Mouse (Mus musculus): Measurements from ENCODE around the gene Prkcq. TPM values are rescaled to one million over a fixed set of nuclear protein-coding genes. Genes with fewer than 3 reads are reported as not detected.

Gene Prkcq
- polyA plus RNA-seq, 1 experiment from 2014 or later: 1.2 TPM

DNA sequence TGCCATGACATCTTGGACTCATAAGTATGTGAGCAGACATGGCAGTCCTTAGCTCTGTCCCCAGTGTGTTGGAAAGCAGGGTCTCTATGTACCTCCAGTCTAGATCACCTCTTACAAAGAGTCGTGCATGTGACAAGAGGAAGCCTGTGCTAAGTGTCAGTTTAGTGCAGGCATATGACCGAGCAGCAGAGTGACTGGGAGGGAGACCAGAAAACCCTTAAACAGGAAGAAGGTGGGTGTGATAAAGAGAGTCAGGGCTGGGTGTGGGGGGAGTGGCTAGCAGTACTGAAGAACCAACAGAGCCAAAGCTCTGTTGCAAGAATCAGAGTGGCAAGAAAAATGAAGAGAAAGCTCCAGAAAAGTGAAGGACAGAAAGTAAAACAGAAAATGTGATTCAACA lies 15.3 kb downstream of the Prkcq start:
- no peaks in the 10 kb centered on the region for H3K36me3 ChIP-seq
- H3K4me2 ChIP-seq: no peak overlapping the region
- no peaks in the 10 kb centered on the region for H3K27me3 ChIP-seq (replicated peaks)
- H3K4me3 ChIP-seq: no peak overlapping the region
- 40% methylated on average over 2 of the region's 2 CpGs for WGBS
- H3K4me1 ChIP-seq: no peaks in the 10 kb centered on the region
- H3K9ac ChIP-seq: no peak overlapping the region
- no peak for ATAC-seq (ENCODE audit: extremely low read depth, insufficient number of reproducible peaks, low FRiP score, low TSS enrichment)
- H3K27ac ChIP-seq (replicated peaks): no peak overlapping the region
- H3K9me3 ChIP-seq: no peaks in the 10 kb centered on the region

DNA sequence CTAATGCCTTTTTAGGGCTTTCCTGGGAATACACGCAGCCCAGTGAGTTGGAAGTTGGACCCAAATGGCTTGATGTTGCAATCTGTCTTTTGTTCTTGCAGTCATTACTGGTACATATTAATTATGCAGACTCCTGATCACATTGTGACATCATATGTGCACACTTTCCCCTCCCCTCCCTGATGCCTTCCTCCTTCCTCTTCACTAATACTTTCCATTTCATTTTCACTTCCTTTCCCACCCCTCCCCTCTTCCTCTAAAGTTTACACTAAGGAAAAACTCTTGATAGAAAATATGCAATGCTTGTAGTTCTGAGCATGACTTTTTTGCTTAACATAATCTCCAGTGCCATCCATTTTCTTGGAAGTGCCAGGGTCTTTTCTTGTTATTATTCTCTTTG lies 16.4 kb downstream of the Prkcq start:
- H3K9ac ChIP-seq: no peak overlapping the region
- no peaks in the 10 kb centered on the region for H3K27me3 ChIP-seq (replicated peaks)
- H3K36me3 ChIP-seq: no peaks in the 10 kb centered on the region
- H3K4me3 ChIP-seq: no peak overlapping the region
- H3K4me1 ChIP-seq: no peaks in the 10 kb centered on the region
- no peak overlapping the region for H3K4me2 ChIP-seq
- no peak overlapping the region for H3K27ac ChIP-seq (replicated peaks)
- 79% methylated on average over 1 of the region's 1 CpGs for WGBS
- ATAC-seq (ENCODE audit: extremely low read depth, insufficient number of reproducible peaks, low FRiP score, low TSS enrichment): no peak
- H3K9me3 ChIP-seq: no peaks in the 10 kb centered on the region

DNA sequence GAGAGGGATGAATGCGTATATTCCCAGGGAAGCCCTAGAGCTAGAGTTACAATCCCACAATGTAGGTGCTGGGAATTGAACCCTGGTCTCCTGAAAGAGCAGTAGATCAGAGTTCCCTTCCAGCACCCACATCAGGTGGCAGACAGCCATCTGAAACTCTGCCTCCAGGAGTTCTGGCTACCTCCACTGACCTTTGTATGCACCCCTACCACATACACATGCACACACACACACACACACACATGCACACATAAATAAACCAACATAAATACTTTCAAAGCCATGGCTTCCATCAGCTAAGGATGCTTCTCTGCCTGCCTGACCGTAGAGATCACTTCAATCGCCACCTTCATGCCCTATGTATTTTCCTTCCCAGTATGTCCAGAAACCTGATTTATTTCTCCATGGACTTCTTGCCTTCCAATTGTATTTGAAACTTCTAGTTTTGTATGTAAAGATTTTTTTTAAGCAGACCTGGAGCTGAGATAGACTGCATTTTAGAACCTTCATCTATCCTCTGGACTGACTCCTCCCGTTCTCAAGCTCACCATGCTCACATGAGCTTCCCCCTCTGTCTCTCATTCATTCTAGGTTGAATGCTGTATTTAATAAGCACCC lies 17.4 kb downstream of the Prkcq start:
- H3K9me3 ChIP-seq: no peaks in the 10 kb centered on the region
- no peaks in the 10 kb centered on the region for H3K27me3 ChIP-seq (replicated peaks)
- H3K9ac ChIP-seq: no peak overlapping the region
- ATAC-seq (ENCODE audit: extremely low read depth, insufficient number of reproducible peaks, low FRiP score, low TSS enrichment): no peak
- H3K27ac ChIP-seq (replicated peaks): no peak overlapping the region
- no peak overlapping the region for H3K4me3 ChIP-seq
- no peak overlapping the region for H3K4me2 ChIP-seq
- WGBS: 78% methylated on average over 4 of the region's 4 CpGs
- no peaks in the 10 kb centered on the region for H3K4me1 ChIP-seq
- no peaks in the 10 kb centered on the region for H3K36me3 ChIP-seq

DNA sequence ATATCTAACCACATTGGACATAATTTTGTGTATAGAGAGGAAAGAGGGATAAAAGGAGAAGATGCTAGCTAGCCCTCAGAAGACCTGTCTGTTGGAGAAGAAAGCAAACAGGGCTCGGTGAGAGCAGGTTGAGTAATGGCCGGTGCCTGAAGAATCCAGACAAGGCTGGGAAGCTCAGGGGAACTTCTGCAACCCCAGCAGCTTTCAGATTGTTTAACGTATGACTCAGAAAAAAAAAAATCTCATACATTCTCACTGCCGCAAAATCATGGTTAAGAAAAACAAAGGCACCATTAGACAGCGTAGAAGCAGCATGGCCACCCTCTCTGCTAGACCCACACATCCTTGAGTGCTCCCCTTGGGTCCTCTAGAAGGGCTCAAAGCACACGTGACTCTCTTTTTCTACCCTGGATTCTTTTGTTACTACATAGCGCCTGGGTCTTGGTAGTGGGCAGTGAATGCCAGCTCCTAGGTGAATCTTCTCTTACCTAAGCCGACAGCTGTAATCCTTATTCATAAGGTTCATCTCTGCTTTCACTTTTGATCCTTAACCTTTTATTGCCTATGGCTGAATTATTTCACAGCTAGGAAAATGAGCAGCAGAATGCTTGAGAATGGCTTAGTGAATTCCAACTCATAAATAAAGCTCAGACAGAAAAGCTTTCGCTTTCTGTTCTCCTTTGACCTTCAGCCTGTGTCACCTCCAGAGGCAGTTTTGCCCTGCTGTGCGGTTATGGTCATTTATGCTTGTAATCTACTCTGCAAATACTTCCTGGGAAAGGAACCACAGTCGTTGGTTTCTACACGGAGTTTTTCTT lies 20.6 kb downstream of the Prkcq start:
- H3K27me3 ChIP-seq (replicated peaks): no peaks in the 10 kb centered on the region

DNA sequence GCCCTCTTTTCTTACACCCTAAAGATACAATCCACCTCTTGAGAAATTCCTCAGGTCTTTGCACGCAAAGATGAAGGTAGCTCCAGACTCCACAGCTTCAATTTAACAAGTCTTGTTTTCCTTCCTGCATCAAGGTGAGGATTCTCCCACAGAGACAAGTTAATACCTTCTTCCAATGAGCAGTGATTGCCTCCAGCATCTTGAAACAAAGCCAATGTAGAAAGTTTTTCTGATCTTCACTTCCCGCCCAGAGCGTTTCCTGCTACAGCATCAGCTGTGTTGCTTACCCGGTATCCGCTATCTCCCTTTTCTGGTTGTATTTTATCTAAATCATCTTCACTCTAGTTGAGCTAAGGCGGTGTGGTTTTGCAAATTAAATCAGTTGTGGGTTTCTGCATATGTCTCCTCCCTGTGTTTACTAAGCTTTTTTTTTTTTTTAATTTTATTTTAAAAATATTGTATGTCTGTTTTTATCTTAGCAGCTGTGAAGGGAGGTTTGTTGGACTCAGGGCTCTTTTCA lies 21.3 kb downstream of the Prkcq start:
- H3K4me3 ChIP-seq: no peak overlapping the region
- no peaks in the 10 kb centered on the region for H3K27me3 ChIP-seq (replicated peaks)
- H3K9ac ChIP-seq: no peak overlapping the region
- no peak overlapping the region for H3K4me2 ChIP-seq
- ATAC-seq (ENCODE audit: extremely low read depth, insufficient number of reproducible peaks, low FRiP score, low TSS enrichment): no peak
- no peaks in the 10 kb centered on the region for H3K4me1 ChIP-seq
- H3K9me3 ChIP-seq: no peaks in the 10 kb centered on the region
- H3K36me3 ChIP-seq: no peaks in the 10 kb centered on the region
- 59% methylated on average over 6 of the region's 6 CpGs for WGBS
- no peak overlapping the region for H3K27ac ChIP-seq (replicated peaks)

More for the DNA sequence above, 20.6 kb downstream of the Prkcq start:
- H3K36me3 ChIP-seq: no peaks in the 10 kb centered on the region
- no peak overlapping the region for H3K27ac ChIP-seq (replicated peaks)
- H3K9me3 ChIP-seq: no peaks in the 10 kb centered on the region
- H3K4me1 ChIP-seq: no peaks in the 10 kb centered on the region
- no peak overlapping the region for H3K4me2 ChIP-seq
- ATAC-seq (ENCODE audit: extremely low read depth, insufficient number of reproducible peaks, low FRiP score, low TSS enrichment): no peak
- H3K9ac ChIP-seq: no peak overlapping the region
- no peak overlapping the region for H3K4me3 ChIP-seq
- 64% methylated on average over 12 of the region's 12 CpGs for WGBS

DNA sequence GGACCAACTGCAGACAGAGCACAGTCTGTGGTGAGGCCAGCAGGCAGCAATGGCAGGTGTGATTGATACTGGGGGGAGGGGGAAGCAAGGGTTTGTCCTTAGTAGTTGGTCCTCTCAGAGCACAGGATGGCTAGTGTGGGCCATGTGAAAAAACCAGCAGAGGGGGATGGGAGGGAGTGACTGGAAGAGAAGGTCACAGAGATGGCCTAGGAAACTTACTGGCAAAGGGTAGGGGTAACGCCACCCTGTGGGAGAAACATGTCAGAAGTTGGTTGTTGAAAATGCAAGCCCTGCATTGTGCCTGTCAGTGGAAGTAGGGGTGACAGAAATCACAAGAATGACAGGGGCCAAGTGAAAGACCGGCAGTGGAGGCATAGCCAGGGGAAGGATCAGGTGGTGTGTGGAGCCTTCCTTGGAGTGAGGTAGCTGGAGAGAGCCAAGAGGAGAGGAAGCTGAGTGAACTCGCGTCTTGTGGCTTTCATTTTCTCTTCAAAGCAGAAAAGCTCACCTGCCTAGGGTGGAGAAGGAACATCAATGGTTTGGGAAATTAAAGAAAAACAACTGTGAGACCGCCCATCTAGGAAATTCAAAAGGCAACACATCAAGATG lies 22.9 kb downstream of the Prkcq start:
- Histone ChIP-seq H3K9ac (no peak overlapping the region), H3K36me3 (no peaks in the 10 kb centered on the region), H3K4me3 (no peak overlapping the region), H3K4me1 (no peaks in the 10 kb centered on the region), H3K9me3 (no peaks in the 10 kb centered on the region), H3K4me2 (no peak overlapping the region), H3K27ac (replicated peaks) (no peak overlapping the region), H3K27me3 (replicated peaks) (no peaks in the 10 kb centered on the region)
- no peak for ATAC-seq (ENCODE audit: extremely low read depth, insufficient number of reproducible peaks, low FRiP score, low TSS enrichment)
- WGBS: 70% methylated on average over 5 of the region's 5 CpGs

DNA sequence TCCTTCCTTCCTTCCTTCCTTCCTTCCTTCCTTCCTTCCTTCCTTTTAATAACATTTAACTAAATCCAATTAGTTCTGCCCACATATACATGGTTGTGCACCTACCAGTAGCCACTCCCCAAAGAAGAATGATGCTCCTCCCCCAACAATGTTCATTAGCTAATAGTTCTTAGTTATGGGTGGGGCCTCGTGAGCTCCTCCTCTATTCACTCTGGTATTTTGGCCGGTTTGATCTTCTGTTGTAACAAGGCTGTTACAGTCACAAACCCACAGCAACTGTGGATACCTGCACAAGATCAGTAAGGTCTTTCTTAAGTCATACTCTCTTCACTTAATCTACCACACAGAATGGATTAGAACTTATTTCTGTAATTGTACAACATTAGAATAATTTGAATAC lies 24.2 kb downstream of the Prkcq start:
- Histone ChIP-seq H3K27ac (replicated peaks) (no peak overlapping the region), H3K4me3 (no peak overlapping the region), H3K27me3 (replicated peaks) (no peaks in the 10 kb centered on the region), H3K9me3 (no peaks in the 10 kb centered on the region), H3K9ac (no peak overlapping the region), H3K4me2 (no peak overlapping the region), H3K36me3 (no peaks in the 10 kb centered on the region), H3K4me1 (no peaks in the 10 kb centered on the region)
- WGBS: 67% methylated on average over 2 of the region's 2 CpGs
- no peak for ATAC-seq (ENCODE audit: extremely low read depth, insufficient number of reproducible peaks, low FRiP score, low TSS enrichment)

DNA sequence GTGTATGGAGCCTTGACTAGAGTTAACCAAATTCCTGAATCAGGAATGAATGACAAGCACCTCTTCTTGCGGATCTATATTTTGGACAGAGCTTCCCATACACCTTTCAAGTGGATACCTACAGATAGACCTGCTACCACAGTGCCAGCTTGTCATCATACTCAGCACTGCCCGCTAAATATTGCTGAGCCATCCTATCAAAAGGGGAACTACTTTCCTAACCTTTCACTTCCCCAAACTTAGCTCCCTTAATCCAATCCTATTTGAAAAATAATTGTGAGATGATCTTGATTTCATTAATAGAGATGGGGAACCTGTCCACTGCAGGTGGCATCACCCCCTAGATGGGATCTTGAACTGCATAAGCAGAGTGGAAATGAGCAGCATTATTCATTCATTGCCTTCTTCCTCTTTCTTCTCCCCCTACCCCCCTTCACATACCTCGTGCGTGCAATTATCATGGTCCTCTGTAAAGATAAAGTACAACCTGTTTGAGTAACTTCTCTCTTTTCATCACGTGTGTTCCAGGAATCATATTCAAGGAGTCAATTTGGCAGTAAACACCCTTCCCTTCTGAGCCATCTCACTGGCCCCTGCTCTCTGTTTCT lies 25.1 kb downstream of the Prkcq start:
- no peaks in the 10 kb centered on the region for H3K4me1 ChIP-seq
- H3K36me3 ChIP-seq: no peaks in the 10 kb centered on the region
- H3K4me3 ChIP-seq: no peak overlapping the region
- no peaks in the 10 kb centered on the region for H3K9me3 ChIP-seq
- no peaks in the 10 kb centered on the region for H3K27me3 ChIP-seq (replicated peaks)
- no peak overlapping the region for H3K9ac ChIP-seq
- H3K4me2 ChIP-seq: no peak overlapping the region
- 67% methylated on average over 5 of the region's 5 CpGs for WGBS
- no peak for ATAC-seq (ENCODE audit: extremely low read depth, insufficient number of reproducible peaks, low FRiP score, low TSS enrichment)
- no peak overlapping the region for H3K27ac ChIP-seq (replicated peaks)

DNA sequence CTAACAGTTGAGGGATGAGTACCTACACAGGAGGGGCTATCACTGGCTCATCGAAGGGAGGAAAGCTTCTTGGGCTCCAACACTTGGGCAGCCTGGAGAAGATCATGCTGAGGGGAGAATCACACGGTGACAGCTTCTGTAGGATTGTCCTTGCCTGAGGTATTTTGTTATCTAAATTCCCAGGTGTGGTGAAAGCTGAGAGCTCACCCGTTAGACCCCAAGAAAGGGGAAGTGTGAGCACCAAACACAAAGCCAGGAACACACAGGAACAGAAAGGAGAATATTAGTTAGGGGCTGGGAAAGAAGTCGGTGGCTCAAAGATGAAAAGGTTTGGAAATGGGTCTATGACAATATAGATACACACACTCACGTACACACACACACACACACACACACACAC lies 27.7 kb downstream of the Prkcq start:
- Histone ChIP-seq H3K4me2 (no peak overlapping the region), H3K4me1 (no peaks in the 10 kb centered on the region), H3K27ac (replicated peaks) (no peak overlapping the region), H3K4me3 (no peak overlapping the region), H3K36me3 (no peaks in the 10 kb centered on the region), H3K9ac (no peak overlapping the region), H3K27me3 (replicated peaks) (no peaks in the 10 kb centered on the region), H3K9me3 (no peaks in the 10 kb centered on the region)
- no peak for ATAC-seq (ENCODE audit: extremely low read depth, insufficient number of reproducible peaks, low FRiP score, low TSS enrichment)
- WGBS: 53% methylated on average over 5 of the region's 5 CpGs

DNA sequence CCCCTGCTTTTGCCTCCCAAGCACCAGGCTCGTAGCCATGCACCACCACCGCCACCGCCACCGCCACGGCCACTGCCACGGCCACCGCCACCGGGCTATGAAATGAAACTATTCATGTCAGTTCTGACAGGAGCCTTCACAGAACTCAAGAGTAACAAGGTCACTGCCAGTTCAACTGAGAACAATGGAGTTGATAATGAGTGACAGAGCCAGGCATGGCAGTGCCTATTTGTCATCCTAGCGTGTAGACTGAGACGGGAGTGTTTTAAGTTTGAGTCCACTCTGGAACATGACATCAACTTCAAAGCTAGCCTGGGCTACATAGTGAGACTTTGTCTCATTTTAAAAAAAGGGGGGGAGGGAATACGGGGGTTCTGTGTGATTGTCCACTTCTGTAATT lies 30.9 kb downstream of the Prkcq start:
- no peaks in the 10 kb centered on the region for H3K36me3 ChIP-seq
- H3K9me3 ChIP-seq: no peaks in the 10 kb centered on the region
- ATAC-seq (ENCODE audit: extremely low read depth, insufficient number of reproducible peaks, low FRiP score, low TSS enrichment): no peak
- H3K4me2 ChIP-seq: no peak overlapping the region
- H3K27me3 ChIP-seq (replicated peaks): no peaks in the 10 kb centered on the region
- 84% methylated on average over 11 of the region's 11 CpGs for WGBS
- no peak overlapping the region for H3K9ac ChIP-seq
- no peak overlapping the region for H3K27ac ChIP-seq (replicated peaks)
- H3K4me3 ChIP-seq: no peak overlapping the region
- no peaks in the 10 kb centered on the region for H3K4me1 ChIP-seq

DNA sequence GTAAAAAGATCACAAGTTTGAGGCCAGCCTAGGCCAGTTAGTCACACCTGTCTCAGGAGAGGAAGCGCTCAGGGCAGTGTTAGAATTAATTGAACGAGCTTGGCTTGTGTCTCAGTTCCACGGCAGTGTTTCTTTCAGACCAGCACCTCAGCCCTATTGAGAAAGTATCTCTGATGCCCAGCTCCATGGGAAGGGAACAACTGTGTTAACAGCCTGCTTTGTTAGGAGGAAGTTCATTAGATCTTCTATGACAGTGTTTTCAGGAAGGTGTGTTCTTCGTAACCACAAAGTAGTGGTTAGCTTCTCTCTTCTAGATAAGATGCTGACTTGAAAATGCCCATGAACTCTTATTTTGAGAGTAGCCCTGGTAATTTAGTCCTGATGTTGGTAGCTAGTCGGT lies 31.4 kb downstream of the Prkcq start:
- Histone ChIP-seq H3K4me2 (no peak overlapping the region), H3K4me1 (no peaks in the 10 kb centered on the region), H3K4me3 (no peak overlapping the region), H3K9me3 (no peaks in the 10 kb centered on the region), H3K27ac (replicated peaks) (no peak overlapping the region), H3K27me3 (replicated peaks) (no peaks in the 10 kb centered on the region), H3K9ac (no peak overlapping the region), H3K36me3 (no peaks in the 10 kb centered on the region)
- WGBS: 66% methylated on average over 5 of the region's 5 CpGs
- ATAC-seq (ENCODE audit: extremely low read depth, insufficient number of reproducible peaks, low FRiP score, low TSS enrichment): no peak

Data from heart, embryonic 13.5 days (tissue).